In genomic region chr5:42396695-42397094, GRCm38 (mm10) we compare ENCODE assay signal across 27 mouse cellular contexts.
"Had no signal": no experiment of that assay in that cellular context is flagged by ENCODE, and none has a peak within 500 bp of the region (broad histone marks: within the 10 kb centered on the region; RNA-seq: fewer than 3 reads in every experiment).

No protein-coding gene starts in this region.

- H3K27me3 ChIP-seq: heart, embryonic 13.5 days; heart, embryonic 15.5 days; hindbrain, embryonic 13.5 days; hindbrain, embryonic 15.5 days; limb, embryonic 12.5 days; liver, embryonic 13.5 days; liver, embryonic 15.5 days had no signal

- H3K36me3 ChIP-seq: heart, embryonic 13.5 days; heart, embryonic 15.5 days; hindbrain, embryonic 13.5 days; hindbrain, embryonic 15.5 days; limb, embryonic 10.5 days; limb, embryonic 12.5 days; liver, embryonic 13.5 days; liver, embryonic 15.5 days had no signal

- H3K9me3 ChIP-seq: heart, embryonic 13.5 days; heart, embryonic 15.5 days; hindbrain, embryonic 13.5 days; hindbrain, embryonic 15.5 days; limb, embryonic 10.5 days; limb, embryonic 12.5 days; liver, embryonic 13.5 days; liver, embryonic 15.5 days had no signal

- H3K4me2 ChIP-seq: heart, embryonic 11.5 days; heart, embryonic 13.5 days; heart, embryonic 15.5 days; hindbrain, embryonic 13.5 days; hindbrain, embryonic 15.5 days; limb, embryonic 12.5 days; liver, embryonic 11.5 days; liver, embryonic 13.5 days; liver, embryonic 15.5 days had no signal

- H3K4me1 ChIP-seq: heart, embryonic 13.5 days; heart, embryonic 15.5 days; hindbrain, embryonic 13.5 days; hindbrain, embryonic 15.5 days; limb, embryonic 10.5 days; limb, embryonic 12.5 days; liver, embryonic 13.5 days; liver, embryonic 15.5 days had no signal

- H3K9ac ChIP-seq: heart, embryonic 13.5 days; heart, embryonic 15.5 days; hindbrain, embryonic 13.5 days; hindbrain, embryonic 15.5 days; limb, embryonic 12.5 days; liver, embryonic 13.5 days; liver, embryonic 15.5 days; liver, postnatal 0 days had no signal

- H3K27ac ChIP-seq: heart, adult 2 months; heart, embryonic 13.5 days; heart, embryonic 15.5 days; hindbrain, embryonic 13.5 days; hindbrain, embryonic 15.5 days; hindbrain, postnatal 0 days; layer of hippocampus, adult 2 months; left cerebral cortex, adult 2 months; limb, embryonic 10.5 days; limb, embryonic 12.5 days; liver, embryonic 13.5 days; liver, embryonic 15.5 days had no signal

- ATAC-seq: hindbrain, postnatal 0 days; intestine, embryonic 16.5 days; liver, postnatal 0 days had no signal

- H3K4me3 ChIP-seq: heart, adult 2 months; heart, embryonic 13.5 days; heart, embryonic 15.5 days; hindbrain, embryonic 13.5 days; hindbrain, embryonic 15.5 days; layer of hippocampus, adult 2 months; left cerebral cortex, adult 2 months; limb, embryonic 10.5 days; limb, embryonic 12.5 days; liver, embryonic 13.5 days; liver, embryonic 15.5 days had no signal

- DNase-seq: gastrocnemius, postnatal 14 days; gastrocnemius, postnatal 36 days; heart, adult 11 months; heart, adult 2 months; heart, postnatal 14 days; heart, postnatal 36 days; kidney, adult 11 months; kidney, adult 8-10 months; kidney, postnatal 10 days; kidney, postnatal 25 days; kidney, postnatal 4 days; liver; liver, embryonic 13.5 days; liver, postnatal 0 days had no signal
